Mouse (Mus musculus) frontal cortex, adult 2 months (tissue): ENCODE results near the gene Synj1. TPM values are rescaled to one million over a fixed set of nuclear protein-coding genes. Genes with fewer than 3 reads are reported as not detected.

Source experiments
- DNase-seq, 2 experiments: peaks; one replicate each; pipeline ENCODE4 v3.0.0; 2022; ENCODE audit warnings: low spot score in 1 of 2; ENCODE audit errors: extremely low spot score in 1 of 2
- polyA plus RNA-seq: library from polyadenylated mRNA; depleted of rRNA; stranded (reverse); fragments of >200 nt; gene quantifications from 2 replicates; pipeline ENCODE4 v1.2.3, GENCODE M21; 2012; rRNA removed

Gene Synj1
- polyA plus RNA-seq: 141 and 155 TPM in 2 replicates

- peak; percentile 84 to 93 for DNase-seq
These were observed at the start of gene Synj1 for GRCm38 (mm10) chr16:91011021-91011683. Synj1 (minus strand) TSS chr16:91011308.

GRCm38 (mm10) chr16:91057741-91058140, 46.6 kb upstream of the Synj1 start:
- no peak for DNase-seq

DNA sequence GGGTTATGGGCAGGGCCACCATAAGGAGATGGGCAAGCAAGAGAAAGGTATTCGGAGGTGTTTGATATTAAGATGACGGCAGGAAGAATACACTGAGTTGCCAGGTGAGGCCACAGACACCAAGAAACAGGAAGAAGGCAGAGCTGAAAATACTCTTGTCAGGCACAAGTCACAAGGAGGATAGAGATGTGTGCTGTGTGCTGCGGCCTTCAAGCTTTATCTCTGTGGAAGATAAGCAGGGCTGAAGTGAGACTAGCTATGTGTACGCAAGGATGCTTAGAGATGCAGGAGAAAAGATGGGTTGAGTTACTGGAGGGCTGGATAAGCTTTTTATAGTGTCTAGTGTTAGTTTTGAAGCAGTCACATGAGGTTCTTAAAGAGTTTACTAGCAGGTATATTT, 46.2 kb upstream of the Synj1 start:
- DNase-seq: no peak

DNA sequence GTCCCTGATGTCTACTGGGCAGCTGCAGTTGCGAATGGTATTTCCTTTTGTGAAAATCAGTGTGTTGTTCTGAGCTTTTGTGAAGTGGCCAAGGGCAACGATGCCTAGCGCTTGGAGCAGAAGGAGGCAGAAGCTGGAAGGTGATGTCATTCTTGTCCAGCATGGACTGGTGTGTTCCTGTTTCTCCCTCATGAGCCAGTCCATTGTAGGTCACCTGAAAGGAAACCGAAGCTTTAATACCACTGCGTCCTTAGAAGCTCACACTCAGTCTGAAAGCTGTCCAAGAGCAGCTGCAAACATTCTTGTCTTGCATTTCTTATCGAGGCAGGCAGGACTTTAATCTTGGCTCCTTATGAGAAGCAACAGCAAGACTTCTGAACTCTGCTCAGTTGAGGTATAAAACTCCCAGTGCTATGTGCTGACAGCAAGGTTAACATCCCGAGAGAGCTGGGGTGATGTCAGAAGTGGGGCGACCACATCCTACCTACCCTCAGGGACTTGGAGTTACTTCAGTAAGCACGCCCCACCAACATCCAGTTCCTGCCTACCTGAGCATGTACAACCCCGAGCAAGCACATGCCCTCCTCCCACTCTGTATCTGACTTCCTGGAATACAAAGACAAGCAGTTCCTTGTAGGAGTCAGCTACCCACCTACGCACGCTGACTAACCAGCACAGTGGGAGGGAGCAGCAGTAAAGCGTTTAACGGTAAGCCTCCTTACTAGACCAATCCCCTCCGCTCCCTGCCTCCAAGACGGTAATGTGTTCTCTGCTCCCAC, 45.1 kb upstream of the Synj1 start:
- DNase-seq: peak; percentile 67 to 81

DNA sequence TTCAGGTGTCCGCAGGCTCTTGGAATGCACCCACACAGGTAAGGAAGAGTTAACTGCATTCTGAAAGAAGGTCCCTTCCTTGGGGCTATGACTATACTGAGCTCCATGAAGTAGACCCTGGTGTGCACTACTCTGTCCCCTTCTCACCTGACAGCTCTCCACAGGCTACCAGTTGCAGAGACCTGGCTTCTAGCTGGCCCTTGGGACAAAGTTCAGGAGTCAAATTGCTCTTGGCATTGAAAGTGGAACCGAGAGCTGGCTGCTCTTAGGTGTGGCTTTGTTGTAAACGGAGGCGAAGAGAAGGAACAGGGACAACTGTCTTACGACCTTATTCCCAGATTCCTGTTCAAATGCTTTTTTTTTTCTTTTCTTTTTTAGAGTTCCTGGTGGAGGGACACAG, 44.0 kb upstream of the Synj1 start:
- no peak for DNase-seq

DNA sequence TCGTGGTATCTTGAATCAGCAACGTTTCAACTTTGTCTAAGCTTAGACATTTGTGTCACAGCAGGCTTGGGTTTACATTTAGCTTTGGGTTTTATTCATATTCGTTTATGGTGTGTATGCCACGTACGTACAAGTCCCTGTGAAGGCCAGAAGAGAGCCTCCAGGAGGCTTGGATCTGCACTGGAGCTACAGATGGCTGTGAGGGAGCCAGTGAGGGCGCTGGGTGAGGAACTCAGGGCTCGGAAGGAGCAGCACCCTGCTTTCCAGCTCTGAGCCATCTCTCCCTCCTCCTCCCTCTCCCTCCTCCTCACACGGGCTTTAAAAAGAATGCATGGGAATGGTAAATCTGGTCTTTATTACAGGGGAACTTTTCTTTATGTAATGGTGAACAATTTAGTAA, 42.5 kb upstream of the Synj1 start:
- DNase-seq: no peak

DNA sequence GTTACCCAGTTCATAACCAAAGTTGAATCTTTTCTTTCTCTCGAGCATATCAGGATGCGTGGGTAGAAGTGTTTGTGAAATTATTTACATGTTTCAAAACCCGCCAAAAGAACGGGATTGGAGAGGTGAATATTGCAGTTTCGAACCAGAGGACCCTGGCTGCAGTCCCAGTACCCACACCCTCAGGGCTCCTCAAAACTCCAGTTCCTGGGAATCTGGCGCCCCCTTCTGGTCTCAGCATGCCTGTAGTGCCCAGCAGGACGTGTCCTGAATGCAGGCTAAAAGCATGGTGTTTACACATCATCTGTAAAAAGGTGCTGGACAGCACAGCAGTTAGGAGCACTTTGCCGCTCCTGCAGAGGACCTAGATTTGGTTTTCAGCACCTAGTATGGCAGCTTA, 34.4 kb upstream of the Synj1 start:
- DNase-seq: peak in 1 of 2 experiments; percentile 40

DNA sequence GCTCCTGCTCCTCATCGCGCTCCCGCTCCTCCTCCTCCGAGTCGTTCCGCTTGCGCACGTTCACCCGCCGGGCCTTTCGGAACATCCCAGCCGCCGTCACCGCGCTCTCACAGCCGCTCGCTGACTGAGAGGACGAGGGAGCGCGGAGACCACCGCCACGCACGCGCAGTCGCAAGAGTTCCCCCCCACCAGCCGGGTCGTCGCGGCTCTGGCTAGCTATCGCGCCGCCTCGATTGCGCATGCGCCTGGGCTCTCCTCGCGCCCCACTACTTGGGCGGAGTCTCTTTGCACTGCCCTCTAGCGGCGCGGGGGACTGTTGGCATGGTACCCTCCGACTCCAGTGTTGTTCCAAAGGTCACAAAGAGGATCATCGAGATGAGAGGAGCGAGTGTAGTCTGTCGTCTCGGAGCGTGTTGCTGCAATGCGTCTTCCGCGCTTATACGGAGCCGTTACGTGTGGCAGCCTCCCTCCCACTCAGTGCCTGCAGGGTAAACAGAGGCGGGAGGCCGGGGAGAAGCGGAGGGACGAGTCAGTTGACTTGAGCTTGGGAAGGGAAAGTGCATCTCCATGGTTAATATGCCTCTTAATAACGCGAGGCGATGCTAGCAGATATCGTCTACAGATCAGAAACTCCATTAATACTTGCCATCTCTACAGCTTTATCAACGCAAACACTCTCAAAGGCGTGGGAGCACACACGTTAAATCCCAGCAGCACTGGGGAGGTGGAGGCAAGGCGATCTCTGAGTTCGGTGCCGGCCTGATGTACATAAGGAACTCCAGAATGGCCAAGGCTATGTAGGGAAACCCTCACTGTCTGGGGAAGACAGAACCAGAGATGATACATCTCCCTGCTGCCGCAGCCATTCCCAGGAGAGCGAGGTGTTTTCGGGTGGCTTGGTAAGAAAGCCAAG, 33.4 kb upstream of the Synj1 start, which contains the start of gene Paxbp1:
Paxbp1 (minus strand) TSS at position 274 of the 913 bp plus-strand sequence.
- DNase-seq: peak; percentile 97 to 100

DNA sequence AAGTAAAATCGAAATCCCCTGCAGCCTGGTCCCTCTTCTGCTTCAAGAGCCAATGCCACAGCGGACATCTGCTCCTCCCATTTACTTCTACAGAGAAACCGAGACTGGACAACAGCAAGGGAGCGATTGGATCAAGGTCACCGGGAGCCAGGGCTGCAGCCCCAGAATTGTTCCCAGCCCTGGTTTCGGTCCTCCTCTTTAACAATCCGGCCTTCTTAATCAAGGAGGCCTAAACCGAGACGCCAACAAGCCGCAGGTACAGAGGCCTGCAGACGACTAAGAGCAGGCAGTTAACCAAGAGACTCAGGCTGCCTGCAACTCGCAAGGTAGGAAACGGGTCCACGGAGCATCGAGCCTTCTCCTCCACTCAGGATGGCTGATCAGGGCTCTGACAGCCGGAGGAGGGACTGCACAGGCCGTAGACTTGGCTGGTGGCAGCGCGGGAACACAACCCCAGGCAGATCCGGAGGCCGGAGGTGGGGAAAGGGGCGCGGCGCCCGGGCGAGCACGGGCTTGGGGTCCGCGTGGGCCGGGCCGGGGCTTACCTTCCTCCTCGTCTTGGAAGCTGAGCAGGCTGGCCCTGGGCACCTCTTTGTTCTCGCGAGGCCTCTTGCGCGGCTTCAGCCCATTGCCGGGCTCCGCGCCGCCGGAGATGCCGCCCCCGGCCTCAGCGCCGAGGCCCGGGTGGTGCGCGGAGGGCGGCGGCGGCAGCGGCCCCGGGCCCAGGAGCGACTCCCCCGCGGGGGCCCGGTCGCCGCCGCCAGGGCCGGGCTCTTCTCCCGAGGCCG, 32.5 kb upstream of the Synj1 start:
- DNase-seq: peak in 1 of 2 experiments; percentile 36

GRCm38 (mm10) chr16:91042640-91043039, 31.5 kb upstream of the Synj1 start:
- DNase-seq: no peak

GRCm38 (mm10) chr16:91035866-91036265, 24.8 kb upstream of the Synj1 start:
- no peak for DNase-seq

DNA sequence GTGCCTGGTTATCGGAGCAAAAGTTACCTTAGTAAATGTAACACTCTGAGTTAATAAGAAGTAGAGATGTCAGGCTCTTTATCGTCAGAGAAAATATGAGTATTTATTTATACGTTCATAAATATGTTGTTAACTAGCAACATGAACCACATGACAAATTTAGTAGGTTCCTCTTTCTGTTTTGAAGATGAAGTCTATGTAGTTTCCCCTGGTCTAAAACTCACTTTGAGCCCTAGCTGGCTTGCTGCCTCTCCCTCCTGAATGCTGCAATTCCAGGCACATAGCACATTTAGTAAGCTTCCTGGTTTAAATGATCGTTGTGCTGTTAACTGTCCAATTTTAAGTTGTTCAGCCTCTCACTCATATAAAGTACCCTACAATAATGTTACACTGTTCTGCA, 19.6 kb upstream of the Synj1 start:
- DNase-seq: no peak

DNA sequence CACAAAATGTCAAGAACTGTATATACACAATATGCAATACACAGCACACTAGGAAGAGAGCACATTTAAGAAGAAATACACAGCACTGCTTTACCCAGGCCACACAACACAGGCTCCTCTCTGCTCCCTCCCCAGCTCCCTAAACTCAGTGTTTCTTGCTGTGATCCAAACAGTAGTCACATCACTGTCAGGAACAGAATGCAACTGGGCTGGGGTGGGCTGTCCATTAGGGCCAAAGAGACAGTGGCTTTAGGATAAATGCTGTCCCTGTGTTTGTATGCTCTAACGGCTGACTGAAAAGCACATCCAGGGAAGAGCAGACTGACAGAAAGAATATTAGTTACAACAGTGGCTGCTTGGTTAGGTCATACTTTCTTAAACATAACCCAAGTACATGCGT, 18.8 kb upstream of the Synj1 start:
- DNase-seq: no peak

DNA sequence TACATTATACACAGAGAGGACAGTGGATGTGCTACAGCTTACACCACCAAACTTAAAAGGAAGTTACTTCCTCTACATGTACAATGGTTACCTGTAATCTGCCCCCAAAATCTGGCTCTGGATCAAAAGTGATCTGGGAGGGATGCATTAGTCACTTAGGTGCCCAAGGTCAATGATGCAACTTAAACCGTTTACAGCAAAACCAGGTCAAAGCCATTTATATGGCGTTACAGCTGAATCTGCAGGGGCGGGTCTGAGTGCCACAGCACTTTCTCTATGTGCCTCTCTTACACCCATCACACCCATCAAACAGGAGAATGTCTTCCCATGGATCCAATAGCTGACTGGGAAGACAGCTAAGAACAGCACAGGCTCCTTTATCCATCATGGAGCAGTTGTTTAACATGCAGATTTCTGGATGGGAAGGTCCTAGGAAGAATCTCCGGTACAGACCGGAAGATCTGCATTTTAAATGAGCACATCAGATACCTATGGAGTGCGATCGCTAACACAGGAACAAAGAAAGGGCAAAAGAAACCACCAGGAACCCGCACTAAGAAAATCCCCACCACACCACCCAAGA, 18.1 kb upstream of the Synj1 start:
- no peak for DNase-seq

DNA sequence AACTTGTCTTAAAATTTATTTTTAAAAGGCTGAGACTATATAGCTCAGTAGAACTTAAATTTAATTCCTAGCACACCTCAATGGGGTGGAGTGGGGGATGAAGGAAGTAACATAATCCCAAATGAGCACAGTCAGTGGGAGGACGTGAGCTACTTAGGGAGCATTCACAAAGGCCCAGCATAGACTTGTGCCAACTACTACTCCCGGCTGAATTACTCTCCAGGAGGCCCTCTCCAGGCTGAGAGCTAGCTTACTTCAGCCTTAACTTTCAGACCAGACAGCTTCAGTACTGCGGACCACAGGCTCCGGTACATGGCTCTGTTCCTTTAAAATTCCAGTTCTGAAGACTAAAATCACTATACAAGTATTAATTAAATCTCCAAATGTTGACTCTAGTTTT, 15.2 kb upstream of the Synj1 start:
- no peak for DNase-seq

- DNase-seq: no peak
These were observed 12.3 kb upstream of the Synj1 start for GRCm38 (mm10) chr16:91023384-91023783.

DNA sequence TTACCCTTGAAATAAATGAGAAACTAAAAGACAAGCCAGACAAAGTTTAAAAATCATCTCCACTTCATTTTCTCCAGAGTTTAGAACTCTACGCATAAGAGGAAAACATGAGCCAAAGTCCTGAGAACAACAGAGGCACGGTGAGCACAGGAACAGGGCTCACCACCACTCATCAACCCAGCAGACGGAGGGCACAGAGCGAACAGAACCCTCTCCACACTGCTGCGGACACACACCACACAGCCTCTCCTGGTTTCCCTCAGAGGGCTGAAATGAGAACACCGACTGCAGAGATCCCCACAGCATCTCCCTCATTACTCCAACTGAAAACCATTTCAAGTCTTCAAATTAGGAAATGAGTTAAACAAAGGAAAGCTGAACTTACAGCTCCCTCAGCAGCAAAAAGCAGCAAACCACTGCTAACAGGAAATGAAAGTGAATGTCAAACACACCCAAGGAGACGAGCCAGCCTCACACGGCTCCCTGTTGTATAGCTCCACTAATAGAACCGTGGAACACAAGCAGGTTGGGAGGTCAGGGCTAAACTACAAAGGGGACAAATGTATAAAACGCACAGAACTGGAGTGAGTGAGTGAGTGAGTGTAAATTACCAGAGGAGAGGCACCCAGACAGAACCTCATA, 9.9 kb upstream of the Synj1 start:
- DNase-seq: no peak

DNA sequence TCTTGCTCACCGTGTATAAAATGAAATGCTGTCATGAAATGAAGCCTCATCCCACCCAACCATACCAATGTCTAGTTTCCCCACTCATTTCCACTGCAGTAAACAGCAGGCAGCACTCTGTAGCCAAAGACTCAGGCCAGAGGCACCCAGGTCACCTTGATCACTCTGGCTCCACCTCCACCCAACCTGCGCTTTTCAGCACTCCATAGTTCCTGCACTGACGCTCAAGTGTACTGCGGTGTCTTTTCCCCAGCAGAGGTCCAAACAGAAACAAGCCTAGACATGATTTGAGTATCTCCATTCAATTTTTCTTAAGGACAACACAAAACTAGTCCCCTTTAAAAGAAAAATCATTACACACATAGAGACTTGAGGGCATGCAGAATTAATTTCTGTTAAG, 8.4 kb upstream of the Synj1 start:
- no peak for DNase-seq

GRCm38 (mm10) chr16:91015761-91016160, 4.7 kb upstream of the Synj1 start:
- DNase-seq: no peak
